Mouse (Mus musculus): ENCODE data around the gene Wdr20. TPM values are rescaled to one million over a fixed set of nuclear protein-coding genes. Genes with fewer than 3 reads are reported as not detected.
A peak's percentile ranks its signal among the peaks of the same experiment; 100 is the strongest.

The Wdr20 gene
- polyA plus RNA-seq, 1 experiment from 2014 or later = 23.2 TPM

- Histone ChIP-seq H3K4me2 (no peak overlapping the region), H3K4me1 (peaks cover 12% of the 10 kb centered on the region), H3K9me3 (replicated peaks) (no peaks in the 10 kb centered on the region), H3K4me3 (replicated peaks) (no peak overlapping the region), H3K27ac (replicated peaks) (no peak overlapping the region), H3K36me3 (no peaks in the 10 kb centered on the region), H3K9ac (replicated peaks) (no peak overlapping the region), H3K27me3 (replicated peaks) (no peaks in the 10 kb centered on the region)
- no peak for ATAC-seq (ENCODE audit: low FRiP score)
- 78% methylated on average over 2 of the region's 2 CpGs for WGBS
Measured at GRCm38 (mm10) chr12:110762321-110762720, 24.6 kb downstream of the Wdr20 start.

- H3K4me3 ChIP-seq (replicated peaks) = no peak overlapping the region
- H3K36me3 ChIP-seq = no peaks in the 10 kb centered on the region
- H3K9ac ChIP-seq (replicated peaks) = no peak overlapping the region
- peaks cover 23% of the 10 kb centered on the region for H3K4me1 ChIP-seq
- no peak for ATAC-seq (ENCODE audit: low FRiP score)
- H3K27me3 ChIP-seq (replicated peaks) = no peaks in the 10 kb centered on the region
- 83% methylated on average over 5 of the region's 5 CpGs for WGBS
- no peak overlapping the region for H3K4me2 ChIP-seq
- no peak overlapping the region for H3K27ac ChIP-seq (replicated peaks)
- H3K9me3 ChIP-seq (replicated peaks) = no peaks in the 10 kb centered on the region
Measured at GRCm38 (mm10) chr12:110764531-110764930, 26.8 kb downstream of the Wdr20 start.

GRCm38 (mm10) chr12:110768562-110768961 lies 30.8 kb downstream of the Wdr20 start:
- Histone ChIP-seq H3K4me2 (no peak overlapping the region), H3K36me3 (no peaks in the 10 kb centered on the region), H3K4me1 (peaks cover 23% of the 10 kb centered on the region), H3K9me3 (replicated peaks) (no peaks in the 10 kb centered on the region), H3K4me3 (replicated peaks) (no peak overlapping the region), H3K27me3 (replicated peaks) (no peaks in the 10 kb centered on the region), H3K27ac (replicated peaks) (no peak overlapping the region), H3K9ac (replicated peaks) (no peak overlapping the region)
- no peak for ATAC-seq (ENCODE audit: low FRiP score)

- peaks cover 23% of the 10 kb centered on the region for H3K4me1 ChIP-seq
- no peak overlapping the region for H3K4me2 ChIP-seq
- 0 out of 2 replicates have a peak overlapping the region, but pooled peaks have one; percentile 41 for H3K27ac ChIP-seq (replicated peaks)
- no peaks in the 10 kb centered on the region for H3K27me3 ChIP-seq (replicated peaks)
- no peak overlapping the region for H3K9ac ChIP-seq (replicated peaks)
- ATAC-seq (ENCODE audit: low FRiP score) = no peak
- H3K4me3 ChIP-seq (replicated peaks) = no peak overlapping the region
- H3K36me3 ChIP-seq = no peaks in the 10 kb centered on the region
- WGBS = 39% methylated on average over 6 of the region's 6 CpGs
- H3K9me3 ChIP-seq (replicated peaks) = no peaks in the 10 kb centered on the region
Measured at GRCm38 (mm10) chr12:110769660-110770297, 32.0 kb downstream of the Wdr20 start.

DNA sequence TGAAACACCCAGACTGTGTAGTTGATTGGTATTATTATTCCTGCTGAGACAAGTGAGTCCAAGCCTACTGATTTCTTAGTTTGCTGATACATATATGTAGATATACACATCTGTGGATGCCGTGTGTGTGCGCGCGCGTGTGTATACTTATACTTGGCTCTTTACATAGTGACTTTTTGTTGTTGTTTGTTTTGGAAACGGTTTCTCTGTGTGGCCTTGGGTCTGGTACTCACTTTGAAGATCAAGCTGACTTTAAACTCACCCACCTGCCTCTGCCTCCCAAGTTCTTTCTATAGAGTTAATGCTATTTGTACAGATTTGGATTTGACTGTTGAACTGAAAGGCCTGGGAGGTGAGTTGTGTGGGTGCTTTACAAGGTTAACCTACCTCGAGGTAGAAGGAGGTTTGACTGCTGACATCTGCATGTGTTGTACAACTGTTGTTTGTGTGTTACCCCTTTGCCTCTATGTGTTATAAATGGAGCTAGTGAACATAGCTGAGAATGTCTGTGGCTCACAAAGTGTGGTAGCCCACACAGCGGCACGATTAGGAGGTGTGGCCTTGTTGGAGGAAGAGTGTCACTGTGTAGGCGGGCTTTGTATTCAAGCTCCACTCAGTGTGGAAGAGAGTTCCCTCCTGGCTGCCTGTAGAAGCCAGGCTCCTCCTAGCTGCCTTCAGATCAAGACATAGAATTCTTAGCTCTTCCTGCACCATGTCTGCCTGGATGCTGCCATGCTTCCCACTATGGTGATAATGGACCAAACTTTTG lies 32.9 kb downstream of the Wdr20 start:
- Histone ChIP-seq H3K9me3 (replicated peaks) (no peaks in the 10 kb centered on the region), H3K27me3 (replicated peaks) (no peaks in the 10 kb centered on the region), H3K9ac (replicated peaks) (no peak overlapping the region), H3K4me2 (no peak overlapping the region), H3K4me1 (peaks cover 27% of the 10 kb centered on the region), H3K36me3 (no peaks in the 10 kb centered on the region), H3K27ac (replicated peaks) (no peak overlapping the region), H3K4me3 (replicated peaks) (no peak overlapping the region)
- no peak for ATAC-seq (ENCODE audit: low FRiP score)
- WGBS = 92% methylated on average over 10 of the region's 10 CpGs

GRCm38 (mm10) chr12:110771961-110772360 lies 34.2 kb downstream of the Wdr20 start:
- Histone ChIP-seq H3K4me3 (replicated peaks) (no peak overlapping the region), H3K27ac (replicated peaks) (no peak overlapping the region), H3K9ac (replicated peaks) (no peak overlapping the region), H3K9me3 (replicated peaks) (no peaks in the 10 kb centered on the region), H3K4me2 (no peak overlapping the region), H3K27me3 (replicated peaks) (no peaks in the 10 kb centered on the region), H3K36me3 (no peaks in the 10 kb centered on the region), H3K4me1 (peaks cover 29% of the 10 kb centered on the region)
- no peak for ATAC-seq (ENCODE audit: low FRiP score)
- WGBS = 96% methylated on average over 6 of the region's 6 CpGs

GRCm38 (mm10) chr12:110775628-110776426 lies 38.1 kb downstream of the Wdr20 start:
- H3K4me2 ChIP-seq = no peak overlapping the region
- 0 out of 2 replicates have a peak overlapping the region, but pooled peaks have one; percentile 9 for H3K27ac ChIP-seq (replicated peaks)
- H3K4me3 ChIP-seq (replicated peaks) = no peak overlapping the region
- ATAC-seq (ENCODE audit: low FRiP score) = 0 out of 2 replicates have a peak, but pooled peaks have one; percentile 41
- no peak overlapping the region for H3K9ac ChIP-seq (replicated peaks)
- no peaks in the 10 kb centered on the region for H3K27me3 ChIP-seq (replicated peaks)
- no peaks in the 10 kb centered on the region for H3K9me3 ChIP-seq (replicated peaks)
- H3K36me3 ChIP-seq = peaks cover 17% of the 10 kb centered on the region
- peaks cover 8% of the 10 kb centered on the region; the same call in 1 of the 2 replicates for H3K4me1 ChIP-seq
- WGBS = 76% methylated on average over 5 of the region's 5 CpGs

GRCm38 (mm10) chr12:110777853-110778252 lies 40.1 kb downstream of the Wdr20 start:
- Histone ChIP-seq H3K4me1 (peaks cover 7% of the 10 kb centered on the region; the same call in 1 of the 2 replicates), H3K27ac (replicated peaks) (no peak overlapping the region), H3K36me3 (peaks cover 26% of the 10 kb centered on the region), H3K9me3 (replicated peaks) (no peaks in the 10 kb centered on the region), H3K4me3 (replicated peaks) (no peak overlapping the region), H3K4me2 (no peak overlapping the region), H3K27me3 (replicated peaks) (no peaks in the 10 kb centered on the region), H3K9ac (replicated peaks) (no peak overlapping the region)
- WGBS = 80% methylated on average over 5 of the region's 5 CpGs
- ATAC-seq (ENCODE audit: low FRiP score) = no peak

DNA sequence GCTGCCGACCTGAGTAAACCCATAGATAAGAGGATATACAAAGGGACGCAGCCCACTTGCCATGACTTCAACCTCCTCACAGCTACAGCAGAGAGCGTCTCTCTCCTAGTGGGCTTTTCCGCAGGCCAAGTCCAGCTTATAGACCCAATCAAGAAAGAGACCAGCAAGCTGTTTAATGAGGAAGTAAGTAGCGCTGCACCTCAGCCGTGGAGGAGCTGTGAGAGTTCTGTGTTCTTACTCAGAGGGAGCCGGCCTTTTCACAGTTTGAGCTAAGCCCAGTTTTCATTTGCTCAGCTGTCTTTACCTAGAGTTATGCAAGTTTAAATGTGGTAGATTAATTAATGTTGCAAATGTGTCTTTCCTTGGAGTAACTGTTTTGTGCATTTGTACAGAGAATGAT lies 41.6 kb downstream of the Wdr20 start:
- Histone ChIP-seq H3K4me3 (replicated peaks) (no peak overlapping the region), H3K27ac (replicated peaks) (no peak overlapping the region), H3K4me1 (peaks cover 7% of the 10 kb centered on the region; the same call in 1 of the 2 replicates), H3K4me2 (no peak overlapping the region), H3K9ac (replicated peaks) (no peak overlapping the region), H3K27me3 (replicated peaks) (no peaks in the 10 kb centered on the region), H3K36me3 (peaks cover 29% of the 10 kb centered on the region), H3K9me3 (replicated peaks) (no peaks in the 10 kb centered on the region)
- ATAC-seq (ENCODE audit: low FRiP score) = no peak
- 83% methylated on average over 7 of the region's 7 CpGs for WGBS

- peaks cover 35% of the 10 kb centered on the region for H3K36me3 ChIP-seq
- H3K4me3 ChIP-seq (replicated peaks) = no peak overlapping the region
- no peaks in the 10 kb centered on the region for H3K27me3 ChIP-seq (replicated peaks)
- no peaks in the 10 kb centered on the region for H3K4me1 ChIP-seq
- peak; percentile 45; the same call in 1 of the 2 replicates for ATAC-seq (ENCODE audit: low FRiP score)
- no peak overlapping the region for H3K4me2 ChIP-seq
- no peak overlapping the region for H3K27ac ChIP-seq (replicated peaks)
- no peaks in the 10 kb centered on the region for H3K9me3 ChIP-seq (replicated peaks)
- no peak overlapping the region; the same call in 1 of the 2 replicates for H3K9ac ChIP-seq (replicated peaks)
- 69% methylated on average over 8 of the region's 8 CpGs for WGBS
Measured at GRCm38 (mm10) chr12:110781181-110781580, 43.4 kb downstream of the Wdr20 start.

GRCm38 (mm10) chr12:110782278-110782677 lies 44.5 kb downstream of the Wdr20 start:
- 100% methylated on average over 1 of the region's 1 CpGs for WGBS
- H3K9ac ChIP-seq (replicated peaks) = no peak overlapping the region
- no peak overlapping the region for H3K4me3 ChIP-seq (replicated peaks)
- H3K27me3 ChIP-seq (replicated peaks) = no peaks in the 10 kb centered on the region
- ATAC-seq (ENCODE audit: low FRiP score) = no peak
- H3K4me2 ChIP-seq = no peak overlapping the region
- H3K9me3 ChIP-seq (replicated peaks) = no peaks in the 10 kb centered on the region
- H3K27ac ChIP-seq (replicated peaks) = no peak overlapping the region
- peaks cover 35% of the 10 kb centered on the region for H3K36me3 ChIP-seq
- H3K4me1 ChIP-seq = no peaks in the 10 kb centered on the region

All from neural tube, embryonic 15.5 days (tissue).